Mouse (Mus musculus): ENCODE results near the gene Kcnt1. TPM values are rescaled to one million over a fixed set of nuclear protein-coding genes. Genes with fewer than 3 reads are reported as not detected.

Kcnt1 gene
- total RNA-seq, 2 experiments from 2014 or later: 0.23 to 0.84 TPM

DNA sequence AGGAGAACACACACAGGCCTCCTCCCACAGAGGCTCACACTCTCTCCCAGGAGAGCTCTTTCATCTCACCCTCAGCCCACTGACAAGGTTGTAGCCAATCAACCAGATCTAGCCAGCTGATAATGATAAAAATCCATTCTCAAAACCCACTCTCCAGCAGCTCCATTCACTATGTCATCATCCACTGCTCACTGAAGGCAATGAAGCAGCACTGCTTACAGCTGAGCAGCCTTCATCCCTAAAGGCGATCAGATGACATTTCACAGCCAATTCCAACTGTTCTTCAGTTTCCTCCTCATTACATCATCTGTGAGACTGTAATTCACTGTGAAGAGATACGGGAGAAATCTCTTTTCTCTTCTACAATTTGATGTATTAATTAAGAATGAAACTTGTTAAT lies 80.3 kb downstream of the Kcnt1 start:
- intact Hi-C loops (cut with DNase I; ENCODE audit: low total_unique reads): no loop called here
- no peak for DNase-seq

DNA sequence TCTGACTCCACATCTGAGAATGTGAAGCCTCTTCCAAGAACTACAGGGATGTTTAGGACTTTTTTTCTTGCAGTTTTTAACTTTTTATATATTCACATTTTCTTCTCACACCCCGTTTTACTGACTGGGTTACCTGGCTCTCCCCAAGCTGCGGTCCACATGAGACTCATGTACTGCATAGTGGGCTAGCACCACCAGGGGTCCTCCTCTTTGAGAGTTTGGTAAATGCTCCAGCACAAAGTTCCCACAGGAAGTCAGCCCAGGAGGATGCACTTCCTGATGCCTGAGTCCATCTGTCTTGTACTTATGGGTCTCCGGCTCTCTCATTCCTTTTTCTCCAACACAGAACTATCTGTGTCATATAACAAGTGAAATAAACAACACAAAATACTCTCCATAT lies 84.4 kb downstream of the Kcnt1 start:
- DNase-seq: no peak
- intact Hi-C loops (cut with DNase I; ENCODE audit: low total_unique reads): no loop called here

- intact Hi-C loops (cut with DNase I; ENCODE audit: low total_unique reads): no loop called here
- no peak for DNase-seq
Observed at GRCm38 (mm10) chr2:25949291-25949690, 85.8 kb downstream of the Kcnt1 start.

Other genes with a start within 250 kb of the Kcnt1 start
- not detected for gene Ccdc183, start 246.1 kb upstream of the Kcnt1 start, total RNA-seq (2021)
- 10 to 100 TPM; 12.1 to 14.3 TPM for gene Tmem141, start 241.7 kb upstream of the Kcnt1 start, total RNA-seq (2021)
- gene Fcna, start 235.7 kb upstream of the Kcnt1 start, total RNA-seq (2021): 1 to 10 TPM; 5.7 to 6.2 TPM
- gene Lcn8, start 210.6 kb upstream of the Kcnt1 start, total RNA-seq (2021): 10 to 100 TPM; 31.0 to 33.3 TPM
- gene Lcn5, start 205.8 kb upstream of the Kcnt1 start, total RNA-seq (2021): not detected
- not detected for gene Lcn6, start 186.9 kb upstream of the Kcnt1 start, total RNA-seq (2021)
- gene Lcn10, start 181.0 kb upstream of the Kcnt1 start, total RNA-seq (2021): not detected
- gene Obp2a, start 163.7 kb upstream of the Kcnt1 start, total RNA-seq (2021): not detected
- 10 to 100 TPM; 10.9 to 15.5 TPM for gene Bmyc, start 157.0 kb upstream of the Kcnt1 start, total RNA-seq (2021)
- gene Obp2b, start 126.7 kb upstream of the Kcnt1 start, total RNA-seq (2021): not detected
- not detected for gene Lcn3, start 98.2 kb upstream of the Kcnt1 start, total RNA-seq (2021)
- not detected for gene Lcn11, start 86.7 kb upstream of the Kcnt1 start, total RNA-seq (2021)
- gene Gm13539, start 81.5 kb upstream of the Kcnt1 start, total RNA-seq (2021): not detected
- not detected for gene Glt6d1, start 47.9 kb upstream of the Kcnt1 start, total RNA-seq (2021)
- gene Lcn9, start 40.6 kb upstream of the Kcnt1 start, total RNA-seq (2021): not detected
- gene Sohlh1, start 16.5 kb upstream of the Kcnt1 start, total RNA-seq (2021): not detected
- gene Camsap1, start 119.5 kb downstream of the Kcnt1 start, total RNA-seq (2021): 10 to 100 TPM; 24.9 to 27.4 TPM
- 100 to 1,000 TPM; 187 to 194 TPM for gene Ubac1, start 158.0 kb downstream of the Kcnt1 start, total RNA-seq (2021)

All from gastrocnemius, postnatal 14 days (tissue).